Mouse (Mus musculus): ENCODE data around the gene Wdr5b.

- TF ChIP-seq GATA1 (IDR thresholded peaks at IDR 0.05; ENCODE audit: low read length) (no peak), TAL1 (IDR thresholded peaks at IDR 0.05; ENCODE audit: low read length) (no peak)
Observed at GRCm38 (mm10) chr16:36054920-36055319, 13.9 kb downstream of the Wdr5b start.

Measured in erythroblast, embryonic 14.5 days (primary cell).